ENCODE assay signal across 11 mouse cellular contexts in genomic region chr19:53919541-53919940, GRCm38 (mm10).
"Had no signal": no experiment of that assay in that cellular context is flagged by ENCODE, and none has a peak within 500 bp of the region (broad histone marks: within the 10 kb centered on the region; RNA-seq: fewer than 3 reads in every experiment).

No protein-coding gene starts in this region.

- DNase-seq: cerebellum, postnatal 36 days; embryo, embryonic 11 days; forebrain, postnatal 0 days; gastrocnemius, adult 2 months; gastrocnemius, postnatal 10 days; gastrocnemius, postnatal 14 days; gastrocnemius, postnatal 25 days; gastrocnemius, postnatal 36 days; heart, adult 11 months; heart, adult 18-20 months; heart, adult 2 months had no signal
